Mouse (Mus musculus): ENCODE measurements at regions not wholly inside any gene's neighbourhood (a gene's known extent, or its start where the extent isn't known, plus 50 kb on each side); places are given as distances from the start of the nearest gene placed in this dataset.

- H3K27ac ChIP-seq (ENCODE audit: low read depth, low read length) = no peak overlapping the region
- H3K9me3 ChIP-seq (ENCODE audit: control insufficient read depth) = no peaks in the 10 kb centered on the region
- no peaks in the 10 kb centered on the region for H3K27me3 ChIP-seq (replicated peaks; ENCODE audit: control insufficient read depth, insufficient read depth, low read length)
- H3K36me3 ChIP-seq (ENCODE audit: control insufficient read depth, insufficient read depth) = no peaks in the 10 kb centered on the region
- ATAC-seq = no peak
- H3K9ac ChIP-seq (ENCODE audit: low read depth, low read length) = no peak overlapping the region
- no peaks in the 10 kb centered on the region for H3K4me1 ChIP-seq (replicated peaks; ENCODE audit: control insufficient read depth, insufficient read depth, low read length)
- H3K4me2 ChIP-seq (replicated peaks; ENCODE audit: low read depth) = no peak overlapping the region
- no peak overlapping the region for H3K4me3 ChIP-seq (ENCODE audit: low read depth, low read length)
- WGBS = 79% methylated on average over 2 of the region's 2 CpGs
- TF ChIP-seq CTCF (IDR thresholded peaks at IDR 0.05; ENCODE audit: low read depth) = no peak
Observed at GRCm38 (mm10) chr13:85035903-85036302, 153.3 kb upstream of the Ccnh start.

GRCm38 (mm10) chr13:85036830-85037229 lies 152.4 kb upstream of the Ccnh start:
- 50% methylated on average over 1 of the region's 1 CpGs for WGBS
- no peaks in the 10 kb centered on the region for H3K27me3 ChIP-seq (replicated peaks; ENCODE audit: control insufficient read depth, insufficient read depth, low read length)
- no peak for TF ChIP-seq CTCF (IDR thresholded peaks at IDR 0.05; ENCODE audit: low read depth)
- no peaks in the 10 kb centered on the region for H3K4me1 ChIP-seq (replicated peaks; ENCODE audit: control insufficient read depth, insufficient read depth, low read length)
- H3K4me2 ChIP-seq (replicated peaks; ENCODE audit: low read depth) = no peak overlapping the region
- H3K4me3 ChIP-seq (ENCODE audit: low read depth, low read length) = no peak overlapping the region
- H3K9ac ChIP-seq (ENCODE audit: low read depth, low read length) = no peak overlapping the region
- no peak for ATAC-seq
- no peaks in the 10 kb centered on the region for H3K36me3 ChIP-seq (ENCODE audit: control insufficient read depth, insufficient read depth)
- no peaks in the 10 kb centered on the region for H3K9me3 ChIP-seq (ENCODE audit: control insufficient read depth)
- no peak overlapping the region for H3K27ac ChIP-seq (ENCODE audit: low read depth, low read length)

GRCm38 (mm10) chr13:85066585-85067550 lies 122.3 kb upstream of the Ccnh start:
- Histone ChIP-seq H3K4me2 (replicated peaks; ENCODE audit: low read depth) (no peak overlapping the region), H3K9me3 (ENCODE audit: control insufficient read depth) (no peaks in the 10 kb centered on the region), H3K4me1 (replicated peaks; ENCODE audit: control insufficient read depth, insufficient read depth, low read length) (no peaks in the 10 kb centered on the region), H3K27me3 (replicated peaks; ENCODE audit: control insufficient read depth, insufficient read depth, low read length) (no peaks in the 10 kb centered on the region), H3K36me3 (ENCODE audit: control insufficient read depth, insufficient read depth) (no peaks in the 10 kb centered on the region), H3K27ac (ENCODE audit: low read depth, low read length) (no peak overlapping the region), H3K9ac (ENCODE audit: low read depth, low read length) (no peak overlapping the region), H3K4me3 (ENCODE audit: low read depth, low read length) (no peak overlapping the region)
- no peak for TF ChIP-seq CTCF (IDR thresholded peaks at IDR 0.05; ENCODE audit: low read depth)
- no peak for ATAC-seq
- 70% methylated on average over 6 of the region's 6 CpGs for WGBS

GRCm38 (mm10) chr13:85067551-85068283 lies 121.5 kb upstream of the Ccnh start:
- TF ChIP-seq CTCF (IDR thresholded peaks at IDR 0.05; ENCODE audit: low read depth) = no peak

GRCm38 (mm10) chr13:85068403-85068802 lies 120.8 kb upstream of the Ccnh start:
- Histone ChIP-seq H3K4me2 (replicated peaks; ENCODE audit: low read depth) (no peak overlapping the region), H3K36me3 (ENCODE audit: control insufficient read depth, insufficient read depth) (no peaks in the 10 kb centered on the region), H3K9ac (ENCODE audit: low read depth, low read length) (no peak overlapping the region), H3K9me3 (ENCODE audit: control insufficient read depth) (no peaks in the 10 kb centered on the region), H3K27ac (ENCODE audit: low read depth, low read length) (no peak overlapping the region), H3K27me3 (replicated peaks; ENCODE audit: control insufficient read depth, insufficient read depth, low read length) (no peaks in the 10 kb centered on the region), H3K4me1 (replicated peaks; ENCODE audit: control insufficient read depth, insufficient read depth, low read length) (no peaks in the 10 kb centered on the region), H3K4me3 (ENCODE audit: low read depth, low read length) (no peak overlapping the region)
- WGBS = 63% methylated on average over 3 of the region's 3 CpGs
- no peak for ATAC-seq
- no peak for TF ChIP-seq CTCF (IDR thresholded peaks at IDR 0.05; ENCODE audit: low read depth)

More at GRCm38 (mm10) chr13:85067551-85068283, 121.5 kb upstream of the Ccnh start:
- no peaks in the 10 kb centered on the region for H3K4me1 ChIP-seq (replicated peaks; ENCODE audit: control insufficient read depth, insufficient read depth, low read length)
- no peaks in the 10 kb centered on the region for H3K36me3 ChIP-seq (ENCODE audit: control insufficient read depth, insufficient read depth)
- no peak overlapping the region for H3K27ac ChIP-seq (ENCODE audit: low read depth, low read length)
- no peak for ATAC-seq
- no peaks in the 10 kb centered on the region for H3K9me3 ChIP-seq (ENCODE audit: control insufficient read depth)
- no peak overlapping the region for H3K4me2 ChIP-seq (replicated peaks; ENCODE audit: low read depth)
- no peak overlapping the region for H3K4me3 ChIP-seq (ENCODE audit: low read depth, low read length)
- no peaks in the 10 kb centered on the region for H3K27me3 ChIP-seq (replicated peaks; ENCODE audit: control insufficient read depth, insufficient read depth, low read length)
- no peak overlapping the region for H3K9ac ChIP-seq (ENCODE audit: low read depth, low read length)
- WGBS = 72% methylated on average over 5 of the region's 5 CpGs

GRCm38 (mm10) chr13:85083335-85083734 lies 105.9 kb upstream of the Ccnh start:
- Histone ChIP-seq H3K4me1 (replicated peaks; ENCODE audit: control insufficient read depth, insufficient read depth, low read length) (no peaks in the 10 kb centered on the region), H3K27ac (ENCODE audit: low read depth, low read length) (no peak overlapping the region), H3K36me3 (ENCODE audit: control insufficient read depth, insufficient read depth) (no peaks in the 10 kb centered on the region), H3K9ac (ENCODE audit: low read depth, low read length) (no peak overlapping the region), H3K9me3 (ENCODE audit: control insufficient read depth) (no peaks in the 10 kb centered on the region), H3K4me3 (ENCODE audit: low read depth, low read length) (no peak overlapping the region), H3K27me3 (replicated peaks; ENCODE audit: control insufficient read depth, insufficient read depth, low read length) (no peaks in the 10 kb centered on the region), H3K4me2 (replicated peaks; ENCODE audit: low read depth) (no peak overlapping the region)
- 76% methylated on average over 5 of the region's 5 CpGs for WGBS
- TF ChIP-seq CTCF (IDR thresholded peaks at IDR 0.05; ENCODE audit: low read depth) = no peak
- no peak for ATAC-seq
